Mouse (Mus musculus) MEL (cell line): Measurements from ENCODE around the gene Prr18.

ENCODE experiments used
- CHD1 ChIP-seq: IDR thresholded peaks from 2 replicates; pipeline ENCODE4 v1.6.1; 2012; ENCODE audit warnings: low read depth, mild to moderate bottlenecking, inconsistent platforms, low read length, improper control_type of control experiment
- CTCF ChIP-seq, 3 experiments: IDR thresholded peaks in 2 of 3; conservative IDR thresholded peaks in 1 of 3; 2 replicates each; pipeline ENCODE4 v1.5.1; 2011 to 2012; ENCODE audit warnings: low read length in 3 of 3, low read depth in 2 of 3, mild to moderate bottlenecking in 2 of 3, improper control_type of control experiment in 1 of 3, inconsistent platforms in 1 of 3, mixed read lengths in 1 of 3, moderate library complexity in 1 of 3; ENCODE audit not compliant: control insufficient read depth in 1 of 3, insufficient read depth in 1 of 3, poor library complexity in 1 of 3, severe bottlenecking in 1 of 3
- ELF1 ChIP-seq: IDR thresholded peaks from 2 replicates; pipeline ENCODE4 v1.6.1; 2014; ENCODE audit warnings: low read depth, mild to moderate bottlenecking, inconsistent platforms, low read length, improper control_type of control experiment, moderate library complexity
- EP300 ChIP-seq, 2 experiments: IDR thresholded peaks; 2 replicates each; pipeline ENCODE4 v1.6.1; 2011; ENCODE audit warnings: improper control_type of control experiment in 2 of 2, low read length in 2 of 2, low read depth in 1 of 2, mild to moderate bottlenecking in 1 of 2
- MAFK ChIP-seq: IDR thresholded peaks from 2 replicates; pipeline ENCODE4 v1.6.1; 2011; ENCODE audit warnings: low read depth, mild to moderate bottlenecking, low read length, improper control_type of control experiment, borderline replicate concordance
- MAX ChIP-seq: IDR thresholded peaks from 2 replicates; pipeline ENCODE4 v1.6.1; 2011; ENCODE audit warnings: low read length, improper control_type of control experiment
- MXI1 ChIP-seq: IDR thresholded peaks from 2 replicates; pipeline ENCODE4 v1.6.1; 2011; ENCODE audit warnings: mild to moderate bottlenecking, low read depth, low read length, improper control_type of control experiment
- NELFE ChIP-seq: IDR thresholded peaks from 2 replicates; pipeline ENCODE4 v1.6.1; 2011; ENCODE audit warnings: low read depth, low read length, improper control_type of control experiment
- POLR2AphosphoS2 ChIP-seq: IDR thresholded peaks from 2 replicates; pipeline ENCODE4 v1.6.1; 2011; ENCODE audit warnings: low read length, improper control_type of control experiment
- POLR2AphosphoS5 ChIP-seq: IDR thresholded peaks from 2 replicates; pipeline ENCODE4 v1.6.1; 2012; ENCODE audit warnings: low read depth, borderline replicate concordance, mild to moderate bottlenecking, inconsistent platforms, low read length, moderate library complexity, mixed read lengths
- RAD21 ChIP-seq: IDR thresholded peaks from 2 replicates; pipeline ENCODE4 v1.6.1; 2011; ENCODE audit warnings: mild to moderate bottlenecking, low read depth, low read length, improper control_type of control experiment
- RCOR1 ChIP-seq: IDR thresholded peaks from 2 replicates; pipeline ENCODE4 v1.6.1; 2012; ENCODE audit warnings: low read depth, mild to moderate bottlenecking, inconsistent platforms, low read length, improper control_type of control experiment
- ZMIZ1 ChIP-seq: IDR thresholded peaks from 2 replicates; pipeline ENCODE4 v1.6.1; 2012; ENCODE audit warnings: low read depth, mild to moderate bottlenecking, inconsistent platforms, low read length, improper control_type of control experiment, moderate library complexity

GRCm38 (mm10) chr17:8295825-8296224 lies 41.4 kb upstream of the Prr18 start:
- peak in 1 of 3 experiments; percentile 38; a peak in 2 of 6 replicates for TF ChIP-seq CTCF (IDR thresholded peaks at IDR 0.05 in 2 of 3, conservative IDR thresholded peaks at IDR 0.05 in 1 of 3; ENCODE audit: control insufficient read depth in 1 of 3, insufficient read depth in 1 of 3, low read depth in 2 of 3, low read length in 3 of 3, poor library complexity in 1 of 3, severe bottlenecking in 1 of 3)
- no peak for TF ChIP-seq MAX
- no peak for TF ChIP-seq MAFK
- TF ChIP-seq RCOR1, result no peak
- no peak for TF ChIP-seq ZMIZ1
- no peak for TF ChIP-seq CHD1
- TF ChIP-seq POLR2AphosphoS2, result no peak
- no peak for TF ChIP-seq EP300 (IDR thresholded peaks at IDR 0.05; ENCODE audit: low read depth in 1 of 2, low read length in 2 of 2)
- TF ChIP-seq MXI1, result no peak
- no peak for TF ChIP-seq RAD21
- TF ChIP-seq ELF1, result no peak
- TF ChIP-seq NELFE, result no peak
- no peak for TF ChIP-seq POLR2AphosphoS5
